Mouse (Mus musculus): ENCODE measurements around the gene Fstl4. TPM values are rescaled to one million over a fixed set of nuclear protein-coding genes. Genes with fewer than 3 reads are reported as not detected.
"Not testable (repeated sequence)": the region's sequence is repeated elsewhere in the genome, so short reads cannot be mapped to it uniquely, and the experiment has no call there.

Fstl4 gene
- polyA plus RNA-seq, 2 experiments, result 0.01 TPM; not detected in 1

- DNase-seq (ENCODE audit: low read depth in 3 of 3, low spot score in 3 of 3) (no peak), ATAC-seq (ENCODE audit: insufficient read depth) (no peak)
- Histone ChIP-seq H3K9ac (replicated peaks) (no peak overlapping the region), H3K4me1 (replicated peaks; ENCODE audit: control insufficient read depth in 2 of 2, insufficient read depth in 2 of 2, low read length in 1 of 2) (peaks cover 0 to 7% of the 10 kb centered on the region in 2 experiments; a peak in 1 of 4 replicates), H3K4me3 (ENCODE audit: insufficient read depth in 1 of 2, low read depth in 2 of 2, low read length in 2 of 2) (no peak overlapping the region), H3K36me3 (replicated peaks; ENCODE audit: control insufficient read depth, insufficient read depth, low read depth) (no peaks in the 10 kb centered on the region), H3K4me2 (ENCODE audit: low read depth) (no peak overlapping the region), H3K9me3 (ENCODE audit: control insufficient read depth, low read length) (no peaks in the 10 kb centered on the region), H3K27ac (no peak overlapping the region), H3K27me3 (ENCODE audit: control insufficient read depth, insufficient read depth, low read length) (no peaks in the 10 kb centered on the region)
- TF ChIP-seq EP300 (IDR thresholded peaks at IDR 0.05; ENCODE audit: low read depth), result no peak
- no peak for TF ChIP-seq CTCF (IDR thresholded peaks at IDR 0.05; ENCODE audit: low read depth)
- 68% methylated on average over 13 of the region's 13 CpGs for WGBS (ENCODE audit: insufficient replicate concordance)
Observed at GRCm38 (mm10) chr11:53182177-53182852, 417.9 kb downstream of the Fstl4 start.

- Histone ChIP-seq H3K4me2 (ENCODE audit: low read depth) (no peak overlapping the region), H3K27me3 (ENCODE audit: control insufficient read depth, insufficient read depth, low read length) (no peaks in the 10 kb centered on the region), H3K4me1 (replicated peaks; ENCODE audit: control insufficient read depth in 2 of 2, insufficient read depth in 2 of 2, low read length in 1 of 2) (peaks cover 0 to 7% of the 10 kb centered on the region in 2 experiments; a peak in 1 of 4 replicates), H3K9me3 (ENCODE audit: control insufficient read depth, low read length) (no peaks in the 10 kb centered on the region), H3K4me3 (ENCODE audit: insufficient read depth in 1 of 2, low read depth in 2 of 2, low read length in 2 of 2) (no peak overlapping the region), H3K27ac (no peak overlapping the region), H3K36me3 (replicated peaks; ENCODE audit: control insufficient read depth, insufficient read depth, low read depth) (no peaks in the 10 kb centered on the region), H3K9ac (replicated peaks) (no peak overlapping the region)
- DNase-seq (ENCODE audit: low read depth in 3 of 3, low spot score in 3 of 3) (peak in 2 of 3 experiments; percentile 11 to 12), ATAC-seq (ENCODE audit: insufficient read depth) (no peak)
- TF ChIP-seq CTCF (IDR thresholded peaks at IDR 0.05; ENCODE audit: low read depth), result no peak
- no peak for TF ChIP-seq EP300 (IDR thresholded peaks at IDR 0.05; ENCODE audit: low read depth)
- 35% methylated on average over 4 of the region's 4 CpGs for WGBS (ENCODE audit: insufficient replicate concordance)
Observed at GRCm38 (mm10) chr11:53182858-53183257, 418.4 kb downstream of the Fstl4 start.

- Histone ChIP-seq H3K4me1 (replicated peaks; ENCODE audit: control insufficient read depth in 2 of 2, insufficient read depth in 2 of 2, low read length in 1 of 2) (peaks cover 0 to 7% of the 10 kb centered on the region in 2 experiments; a peak in 1 of 4 replicates), H3K9me3 (ENCODE audit: control insufficient read depth, low read length) (no peaks in the 10 kb centered on the region), H3K4me2 (ENCODE audit: low read depth) (no peak overlapping the region), H3K36me3 (replicated peaks; ENCODE audit: control insufficient read depth, insufficient read depth, low read depth) (no peaks in the 10 kb centered on the region), H3K9ac (replicated peaks) (no peak overlapping the region), H3K4me3 (ENCODE audit: insufficient read depth in 1 of 2, low read depth in 2 of 2, low read length in 2 of 2) (no peak overlapping the region), H3K27ac (no peak overlapping the region), H3K27me3 (ENCODE audit: control insufficient read depth, insufficient read depth, low read length) (no peaks in the 10 kb centered on the region)
- DNase-seq (ENCODE audit: low read depth in 3 of 3, low spot score in 3 of 3) (no peak), ATAC-seq (ENCODE audit: insufficient read depth) (no peak)
- 73% methylated on average over 7 of the region's 7 CpGs for WGBS (ENCODE audit: insufficient replicate concordance)
- TF ChIP-seq EP300 (IDR thresholded peaks at IDR 0.05; ENCODE audit: low read depth) (no peak), CTCF (IDR thresholded peaks at IDR 0.05; ENCODE audit: low read depth) (no peak)
Observed at GRCm38 (mm10) chr11:53184046-53184445, 419.6 kb downstream of the Fstl4 start.

GRCm38 (mm10) chr11:53184698-53185097 is 420.3 kb downstream of the Fstl4 start:
- peak in 2 of 3 experiments; percentile 7 to 9 for DNase-seq (ENCODE audit: low read depth in 3 of 3, low spot score in 3 of 3)

GRCm38 (mm10) chr11:53187427-53188140 is 423.1 kb downstream of the Fstl4 start:
- WGBS (ENCODE audit: insufficient replicate concordance), result 45% methylated on average over 5 of the region's 5 CpGs
- Histone ChIP-seq H3K36me3 (replicated peaks; ENCODE audit: control insufficient read depth, insufficient read depth, low read depth) (no peaks in the 10 kb centered on the region), H3K4me1 (replicated peaks; ENCODE audit: control insufficient read depth in 2 of 2, insufficient read depth in 2 of 2, low read length in 1 of 2) (peaks cover 0 to 6% of the 10 kb centered on the region in 2 experiments; a peak in 1 of 4 replicates), H3K9ac (replicated peaks) (no peak overlapping the region), H3K4me3 (ENCODE audit: insufficient read depth in 1 of 2, low read depth in 2 of 2, low read length in 2 of 2) (no peak overlapping the region), H3K4me2 (ENCODE audit: low read depth) (no peak overlapping the region), H3K27me3 (ENCODE audit: control insufficient read depth, insufficient read depth, low read length) (no peaks in the 10 kb centered on the region), H3K9me3 (ENCODE audit: control insufficient read depth, low read length) (no peaks in the 10 kb centered on the region), H3K27ac (no peak overlapping the region)
- TF ChIP-seq CTCF (IDR thresholded peaks at IDR 0.05; ENCODE audit: low read depth), result no peak
- no peak for TF ChIP-seq EP300 (IDR thresholded peaks at IDR 0.05; ENCODE audit: low read depth)
- ATAC-seq (ENCODE audit: insufficient read depth), result no peak
- DNase-seq (ENCODE audit: low read depth in 3 of 3, low spot score in 3 of 3), result no peak

More at GRCm38 (mm10) chr11:53184698-53185097, 420.3 kb downstream of the Fstl4 start:
- no peaks in the 10 kb centered on the region for H3K27me3 ChIP-seq (ENCODE audit: control insufficient read depth, insufficient read depth, low read length)
- H3K4me2 ChIP-seq (ENCODE audit: low read depth), result no peak overlapping the region
- TF ChIP-seq CTCF (IDR thresholded peaks at IDR 0.05; ENCODE audit: low read depth) (no peak), EP300 (IDR thresholded peaks at IDR 0.05; ENCODE audit: low read depth) (no peak)
- H3K4me1 ChIP-seq (replicated peaks; ENCODE audit: control insufficient read depth in 2 of 2, insufficient read depth in 2 of 2, low read length in 1 of 2), result peaks cover 0 to 7% of the 10 kb centered on the region in 2 experiments; a peak in 1 of 4 replicates
- H3K9me3 ChIP-seq (ENCODE audit: control insufficient read depth, low read length), result no peaks in the 10 kb centered on the region
- no peaks in the 10 kb centered on the region for H3K36me3 ChIP-seq (replicated peaks; ENCODE audit: control insufficient read depth, insufficient read depth, low read depth)
- H3K9ac ChIP-seq (replicated peaks), result no peak overlapping the region
- ATAC-seq (ENCODE audit: insufficient read depth), result no peak
- H3K27ac ChIP-seq, result no peak overlapping the region
- 18% methylated on average over 5 of the region's 5 CpGs for WGBS (ENCODE audit: insufficient replicate concordance)
- no peak overlapping the region for H3K4me3 ChIP-seq (ENCODE audit: insufficient read depth in 1 of 2, low read depth in 2 of 2, low read length in 2 of 2)

GRCm38 (mm10) chr11:53196551-53196950 is 432.1 kb downstream of the Fstl4 start:
- not testable (repeated sequence) for H3K4me3 ChIP-seq (ENCODE audit: insufficient read depth in 1 of 2, low read depth in 2 of 2, low read length in 2 of 2); H3K36me3 ChIP-seq (replicated peaks; ENCODE audit: control insufficient read depth, insufficient read depth, low read depth); H3K9me3 ChIP-seq (ENCODE audit: control insufficient read depth, low read length); H3K4me2 ChIP-seq (ENCODE audit: low read depth); H3K27ac ChIP-seq; DNase-seq (ENCODE audit: low read depth in 3 of 3, low spot score in 3 of 3); H3K9ac ChIP-seq (replicated peaks); H3K27me3 ChIP-seq (ENCODE audit: control insufficient read depth, insufficient read depth, low read length); H3K4me1 ChIP-seq (replicated peaks; ENCODE audit: control insufficient read depth in 2 of 2, insufficient read depth in 2 of 2, low read length in 1 of 2); ATAC-seq (ENCODE audit: insufficient read depth)
- 75% methylated on average over 1 of the region's 1 CpGs for WGBS (ENCODE audit: insufficient replicate concordance)

Measured in liver, embryonic 14.5 days (tissue).